Mouse (Mus musculus): Measurements from ENCODE around the gene Gm20388. TPM values are rescaled to one million over a fixed set of nuclear protein-coding genes. Genes with fewer than 3 reads are reported as not detected.
"Not testable (repeated sequence)": the region's sequence is repeated elsewhere in the genome, so short reads cannot be mapped to it uniquely, and the experiment has no call there.

Gene Gm20388
- total RNA-seq, 2 experiments from 2014 or later = 1.9 to 2.0 TPM

DNA sequence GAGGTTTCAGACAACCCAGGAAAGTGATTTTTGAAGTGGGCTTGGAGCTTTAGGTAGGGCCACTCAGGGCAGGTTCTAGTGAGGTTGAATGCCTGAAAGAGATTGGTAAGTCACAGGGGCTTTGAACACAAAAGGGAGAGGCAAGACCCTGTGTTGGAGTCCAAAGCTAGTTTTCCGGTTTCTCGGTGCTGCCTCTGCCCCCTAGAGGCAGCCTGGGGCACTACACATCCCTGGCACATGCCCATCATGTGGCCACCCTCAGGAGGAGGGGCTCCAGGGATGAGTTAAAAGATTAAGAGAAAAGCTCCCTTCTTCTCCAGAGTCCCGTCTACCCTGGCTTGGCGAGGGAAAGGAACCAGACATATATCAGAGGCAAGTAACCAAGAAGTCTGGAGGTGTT lies 3496.1 kb downstream of the Gm20388 start, which contains the start of gene Mc1r:
Mc1r (plus strand) TSS at position 322 of the 400 bp plus-strand sequence.
- DNase-seq = peak; percentile 78

- DNase-seq = no peak
Measured at GRCm38 (mm10) chr8:123407612-123408011, 3497.0 kb downstream of the Gm20388 start.

- DNase-seq = peak; percentile 75
Measured at GRCm38 (mm10) chr8:123408586-123409544, 3498.2 kb downstream of the Gm20388 start.

DNA sequence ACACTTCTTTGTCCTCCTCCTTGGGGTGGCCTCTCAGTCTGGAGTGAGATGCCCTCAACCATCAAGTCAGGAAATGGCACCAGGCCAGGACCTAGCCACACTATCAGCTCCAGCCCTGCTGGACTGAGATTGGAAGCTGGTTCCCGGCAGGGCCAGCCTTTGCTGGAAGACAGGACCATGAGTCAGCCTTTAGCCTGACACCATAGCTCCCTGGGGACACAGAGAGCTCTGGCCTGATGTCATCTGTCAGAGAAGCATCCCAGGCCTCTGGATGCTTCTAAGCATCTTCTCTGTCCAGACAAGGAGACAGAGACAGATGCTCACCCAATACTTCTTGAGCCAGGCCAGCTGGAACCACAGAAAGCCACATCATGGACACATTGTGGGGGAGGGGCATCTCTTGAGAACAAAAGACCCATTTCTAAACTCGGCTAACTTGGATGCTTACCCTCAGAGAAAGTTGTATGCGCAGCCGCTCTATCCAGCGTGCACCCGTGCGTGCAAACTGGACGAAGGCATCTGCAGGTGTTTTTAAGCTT lies 3499.5 kb downstream of the Gm20388 start:
- DNase-seq = peak; percentile 63

GRCm38 (mm10) chr8:123410788-123411187 lies 3500.1 kb downstream of the Gm20388 start:
- DNase-seq = no peak

- peak; percentile 69 for DNase-seq
Measured at GRCm38 (mm10) chr8:123411246-123411645, 3500.6 kb downstream of the Gm20388 start, which contains the start of gene Tubb3. Tubb3 (plus strand) TSS chr8:123411424.

- DNase-seq = no peak
Measured at GRCm38 (mm10) chr8:123411781-123412327, 3501.2 kb downstream of the Gm20388 start.

DNA sequence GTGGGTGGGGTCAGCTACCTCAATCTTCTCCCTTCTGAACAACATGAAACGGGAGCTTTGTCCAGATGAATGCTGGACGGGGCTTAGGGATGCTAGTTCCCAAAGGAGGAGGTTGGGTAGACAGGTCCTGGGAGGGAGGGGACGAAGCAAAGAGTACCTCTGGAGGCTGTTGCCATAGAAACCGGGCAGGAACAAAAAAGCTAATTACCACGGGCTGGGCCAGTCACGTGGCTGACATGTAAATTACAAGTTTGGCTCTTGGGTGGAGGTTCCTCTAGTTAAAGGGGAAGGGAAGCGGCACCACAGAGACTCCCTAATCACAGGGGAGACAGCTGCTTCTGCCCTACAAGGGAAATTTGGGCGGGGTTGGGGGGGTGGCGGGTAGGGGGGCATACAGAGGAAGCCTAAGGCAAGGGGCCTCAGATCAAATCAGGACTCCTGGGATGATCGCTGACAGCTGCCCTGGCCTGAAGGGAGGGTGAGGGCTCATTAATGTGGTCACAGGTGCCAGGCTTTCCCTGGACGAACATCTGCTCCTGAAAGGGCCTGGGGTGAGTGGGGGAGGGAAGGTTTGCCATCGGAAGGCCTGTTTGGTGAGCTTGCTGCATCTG lies 3502.0 kb downstream of the Gm20388 start:
- no peak for DNase-seq

- no peak for DNase-seq
Measured at GRCm38 (mm10) chr8:123414255-123414654, 3503.6 kb downstream of the Gm20388 start.

DNA sequence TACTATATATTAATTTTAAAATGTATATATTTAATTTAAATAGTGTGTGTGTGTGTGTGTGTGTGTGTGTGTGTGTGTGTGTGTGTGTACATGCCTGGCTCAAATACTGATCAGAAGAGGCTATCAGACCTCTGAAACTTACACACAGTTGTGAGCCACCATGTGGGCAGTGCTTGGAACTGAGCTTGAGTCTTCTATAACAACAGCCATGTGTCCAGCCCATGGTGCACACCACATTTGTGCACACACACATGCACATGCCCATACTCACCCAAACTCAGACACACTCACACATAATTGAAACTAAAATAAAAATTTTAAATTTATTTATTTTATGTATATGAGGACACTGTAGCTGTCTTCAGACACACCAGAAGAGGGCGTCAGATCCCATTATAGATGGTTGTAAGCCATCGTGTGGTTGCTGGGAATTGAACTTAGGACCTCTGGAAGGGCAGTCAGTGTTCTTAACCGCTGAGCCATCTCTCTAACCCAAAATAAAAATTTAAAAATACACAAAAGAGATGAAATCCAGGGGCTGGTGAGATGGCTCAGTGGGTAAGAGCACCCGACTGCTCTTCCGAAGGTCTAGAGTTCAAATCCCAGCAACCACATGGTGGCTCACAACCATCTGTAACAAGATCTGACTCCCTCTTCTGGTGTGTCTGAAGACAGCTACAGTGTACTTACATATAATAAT lies 3504.5 kb downstream of the Gm20388 start:
- not testable (repeated sequence) for DNase-seq

DNA sequence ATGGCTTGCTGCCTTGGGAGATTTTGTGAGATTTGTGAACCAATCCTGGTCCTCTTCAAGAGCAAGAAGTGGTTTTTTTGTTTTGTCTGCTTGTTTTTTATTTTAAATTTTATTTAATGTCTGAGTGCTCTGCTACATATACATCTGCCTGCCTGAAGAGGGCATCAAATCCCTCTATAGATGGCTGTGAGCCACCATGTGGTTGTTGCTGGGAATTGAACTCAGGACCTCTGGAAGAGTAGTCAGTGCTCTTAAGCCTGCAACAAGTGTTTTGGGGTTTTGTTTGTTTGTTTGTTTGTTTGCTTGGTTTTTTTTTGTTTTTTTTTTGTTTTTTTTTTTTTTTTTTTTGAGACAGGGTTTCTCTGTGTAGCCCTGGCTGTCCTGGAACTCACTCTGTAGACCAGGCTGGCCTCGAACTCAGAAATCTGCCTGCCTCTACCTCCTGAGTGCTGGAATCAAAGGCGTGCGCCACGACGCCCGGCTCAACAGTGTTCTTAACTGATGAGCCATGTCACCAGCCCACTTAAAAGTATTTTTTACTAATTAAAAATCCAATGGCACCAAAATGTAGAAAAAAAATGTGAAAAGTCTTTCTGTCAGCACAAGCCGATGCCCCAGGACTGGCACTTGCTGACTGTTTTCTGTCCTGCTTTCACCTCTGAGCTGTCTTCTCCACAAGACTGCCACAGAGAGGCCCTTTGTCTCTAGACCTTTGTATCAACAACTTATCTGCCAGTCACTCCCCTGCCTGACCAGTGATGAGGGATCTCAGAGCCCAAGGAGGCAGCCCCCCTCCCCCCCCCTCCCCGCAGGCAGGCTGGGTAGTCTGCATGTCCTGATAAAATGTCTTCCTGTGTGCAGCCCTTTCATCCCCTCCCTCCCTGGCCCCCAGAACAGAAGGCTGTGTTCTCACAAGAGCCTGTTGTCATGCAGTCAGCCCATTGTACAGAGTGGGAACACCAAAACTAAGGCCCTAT lies 3505.6 kb downstream of the Gm20388 start:
- DNase-seq = no peak

GRCm38 (mm10) chr8:123416944-123417555 lies 3506.4 kb downstream of the Gm20388 start:
- no peak for DNase-seq

DNA sequence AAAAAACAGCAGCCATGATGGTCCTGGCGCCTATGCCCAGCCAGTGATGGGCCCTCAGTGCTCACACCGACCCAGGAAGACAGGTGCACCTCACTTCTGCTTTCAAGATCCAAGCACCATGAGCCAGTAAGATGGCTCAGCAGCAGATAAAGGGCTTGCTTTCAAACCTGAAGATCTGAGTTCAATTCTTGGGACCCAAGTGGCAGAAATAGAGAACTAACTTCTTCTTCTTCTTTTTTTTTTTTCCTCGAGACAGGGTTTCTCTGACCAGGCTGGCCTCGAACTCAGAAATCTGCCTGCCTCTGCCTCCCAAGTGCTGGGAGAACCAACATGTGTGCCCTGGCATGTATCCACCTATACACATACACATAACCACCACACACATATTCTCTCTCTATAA lies 3509.1 kb downstream of the Gm20388 start:
- no peak for DNase-seq

GRCm38 (mm10) chr8:123420525-123421281 lies 3510.1 kb downstream of the Gm20388 start:
- DNase-seq = no peak

- DNase-seq = no peak
Measured at GRCm38 (mm10) chr8:123421325-123421724, 3510.7 kb downstream of the Gm20388 start.

DNA sequence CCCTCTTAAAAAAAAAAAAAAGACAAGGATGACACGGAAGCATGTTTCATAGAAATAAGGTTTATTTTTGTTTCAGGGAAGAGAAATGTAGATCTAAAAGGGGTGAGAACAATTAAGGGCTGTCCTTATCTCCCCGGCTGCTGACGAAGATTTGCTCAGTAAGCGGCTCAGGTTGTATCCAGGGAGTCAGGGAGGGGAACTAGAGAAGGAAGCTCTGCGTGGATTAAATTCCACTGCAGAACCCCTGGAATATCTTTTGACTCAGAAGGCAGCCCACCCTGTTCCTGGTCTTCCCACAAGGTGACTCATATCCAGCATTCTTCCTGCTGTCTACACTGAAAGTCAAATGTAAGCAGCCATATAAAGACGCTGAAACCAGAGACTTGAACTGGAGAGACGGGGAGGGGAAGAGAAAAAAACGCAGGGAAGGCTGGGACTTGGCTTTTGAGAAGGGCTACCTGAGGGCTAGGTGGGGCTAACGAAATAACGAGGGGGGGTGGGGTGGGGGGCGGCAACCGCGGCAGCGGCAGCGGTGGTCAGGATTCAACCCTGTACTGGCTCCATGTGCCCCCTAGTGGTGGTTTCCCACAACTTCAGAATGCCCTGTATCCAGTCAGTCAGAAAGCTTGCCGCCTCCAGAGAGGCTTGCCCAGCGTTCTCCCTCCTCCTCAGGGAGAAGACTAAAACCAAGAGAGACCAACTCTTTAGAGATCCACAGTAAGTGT lies 3511.6 kb downstream of the Gm20388 start:
- DNase-seq = peak; percentile 81

- no peak for DNase-seq
Measured at GRCm38 (mm10) chr8:123422781-123423159, 3512.1 kb downstream of the Gm20388 start.

- no peak for DNase-seq
Measured at GRCm38 (mm10) chr8:123423441-123423840, 3512.8 kb downstream of the Gm20388 start, which contains the start of gene Def8. Def8 (plus strand) TSS chr8:123423527.
